Mouse (Mus musculus): ENCODE results near the gene Fkrp. TPM values are rescaled to one million over a fixed set of nuclear protein-coding genes. Genes with fewer than 3 reads are reported as not detected.

Gene Fkrp
- 11.7 and 15.7 TPM in 2 replicates for polyA plus RNA-seq (2012; rRNA removed)

GRCm38 (mm10) chr7:16816475-16817122, at the start of gene Fkrp:
Fkrp (minus strand) TSS chr7:16816732.
- under 1% methylated on average over 63 of the region's 64 CpGs for WGBS
- DNase-seq (ENCODE audit: low read depth, low spot score) = no peak

- WGBS = 32% methylated on average over 5 of the region's 5 CpGs
- DNase-seq (ENCODE audit: low read depth, low spot score) = no peak
Observed at GRCm38 (mm10) chr7:16859902-16860651, 43.5 kb upstream of the Fkrp start.

- WGBS = 24% methylated on average over 17 of the region's 17 CpGs
- DNase-seq (ENCODE audit: low read depth, low spot score) = no peak
Observed at GRCm38 (mm10) chr7:16858336-16858735, 41.8 kb upstream of the Fkrp start.

- 35% methylated on average over 14 of the region's 14 CpGs for WGBS
- no peak for DNase-seq (ENCODE audit: low read depth, low spot score)
Observed at GRCm38 (mm10) chr7:16853302-16853831, 36.8 kb upstream of the Fkrp start.

- DNase-seq (ENCODE audit: low read depth, low spot score) = no peak
- WGBS = 81% methylated on average over 4 of the region's 4 CpGs
Observed at GRCm38 (mm10) chr7:16851636-16852035, 35.1 kb upstream of the Fkrp start.

- WGBS = 61% methylated on average over 17 of the region's 17 CpGs
- no peak for DNase-seq (ENCODE audit: low read depth, low spot score)
Observed at GRCm38 (mm10) chr7:16848579-16848978, 32.0 kb upstream of the Fkrp start.

GRCm38 (mm10) chr7:16847507-16847906, 31.0 kb upstream of the Fkrp start:
- WGBS = 84% methylated on average over 19 of the region's 19 CpGs

GRCm38 (mm10) chr7:16846775-16847174, 30.2 kb upstream of the Fkrp start:
- WGBS = 90% methylated on average over 5 of the region's 5 CpGs

More at GRCm38 (mm10) chr7:16847507-16847906, 31.0 kb upstream of the Fkrp start:
- DNase-seq (ENCODE audit: low read depth, low spot score) = no peak

GRCm38 (mm10) chr7:16845820-16846167, 29.3 kb upstream of the Fkrp start:
- no peak for DNase-seq (ENCODE audit: low read depth, low spot score)
- WGBS = 30% methylated on average over 10 of the region's 10 CpGs

More at GRCm38 (mm10) chr7:16846775-16847174, 30.2 kb upstream of the Fkrp start:
- DNase-seq (ENCODE audit: low read depth, low spot score) = no peak

GRCm38 (mm10) chr7:16845072-16845819, 28.7 kb upstream of the Fkrp start:
- DNase-seq (ENCODE audit: low read depth, low spot score) = no peak

GRCm38 (mm10) chr7:16844696-16845071, 28.2 kb upstream of the Fkrp start:
- 12% methylated on average over 3 of the region's 3 CpGs for WGBS
- DNase-seq (ENCODE audit: low read depth, low spot score) = no peak

More at GRCm38 (mm10) chr7:16845072-16845819, 28.7 kb upstream of the Fkrp start:
- 21% methylated on average over 14 of the region's 14 CpGs for WGBS

- no peak for DNase-seq (ENCODE audit: low read depth, low spot score)
Observed at GRCm38 (mm10) chr7:16843441-16844171, 27.1 kb upstream of the Fkrp start.

GRCm38 (mm10) chr7:16842645-16843063, 26.1 kb upstream of the Fkrp start, which contains the start of gene Prkd2:
Prkd2 (plus strand) TSS chr7:16842902.
- under 1% methylated on average over 32 of the region's 32 CpGs for WGBS
- DNase-seq (ENCODE audit: low read depth, low spot score) = no peak

More at GRCm38 (mm10) chr7:16843441-16844171, 27.1 kb upstream of the Fkrp start:
- WGBS = 1% methylated on average over 33 of the region's 33 CpGs

- WGBS = 38% methylated on average over 11 of the region's 11 CpGs
- DNase-seq (ENCODE audit: low read depth, low spot score) = no peak
Observed at GRCm38 (mm10) chr7:16841561-16842560, 25.3 kb upstream of the Fkrp start.

- no peak for DNase-seq (ENCODE audit: low read depth, low spot score)
- 76% methylated on average over 4 of the region's 4 CpGs for WGBS
Observed at GRCm38 (mm10) chr7:16841078-16841477, 24.5 kb upstream of the Fkrp start.

GRCm38 (mm10) chr7:16840109-16840491, 23.6 kb upstream of the Fkrp start:
- DNase-seq (ENCODE audit: low read depth, low spot score) = no peak
- WGBS = 91% methylated on average over 2 of the region's 2 CpGs

GRCm38 (mm10) chr7:16839427-16840108, 23.0 kb upstream of the Fkrp start:
- 90% methylated on average over 12 of the region's 12 CpGs for WGBS
- no peak for DNase-seq (ENCODE audit: low read depth, low spot score)

All from large intestine, adult 2 months (tissue).